Mouse (Mus musculus) urinary bladder, postnatal 25 days (tissue): ENCODE measurements around the gene Golga1.
"Not testable (repeated sequence)": the region's sequence is repeated elsewhere in the genome, so short reads cannot be mapped to it uniquely, and the experiment has no call there.

Source experiments
- DNase-seq: peaks from one replicate; pipeline ENCODE4 v3.0.0; 2022; ENCODE audit warnings: low spot score

Gene Golga1

DNA sequence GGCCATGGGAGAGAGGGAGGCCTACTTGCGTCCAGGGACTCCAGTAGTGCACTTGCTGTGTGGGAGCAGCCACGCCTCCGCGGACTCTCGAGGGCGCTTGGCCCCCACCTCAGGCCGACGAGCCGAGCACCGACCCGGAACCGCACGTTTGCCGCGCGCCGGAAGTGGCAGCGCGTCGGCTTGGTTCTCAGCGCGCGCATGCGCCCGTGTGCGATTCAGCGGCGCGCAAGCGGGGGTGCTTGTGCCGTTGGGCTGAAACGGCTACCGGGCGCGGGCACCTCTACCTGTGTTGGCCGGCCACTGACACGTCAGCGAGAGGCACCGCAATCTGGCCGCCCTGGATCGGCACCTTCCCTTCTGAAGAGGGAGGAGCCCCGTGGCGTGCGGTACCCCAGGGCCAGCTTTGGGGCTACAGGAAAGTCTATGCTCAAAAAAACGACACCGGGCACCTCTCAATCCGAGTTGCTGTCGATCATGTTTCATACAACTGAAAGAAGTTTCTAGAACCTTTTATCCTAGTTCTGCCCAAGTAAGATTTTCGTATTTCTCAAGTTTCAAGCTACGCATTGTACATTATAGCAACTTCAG is at the start of gene Golga1:
Gene Golga1, minus strand, starts transcription at position 142 of the 588 bp plus-strand sequence.
- DNase-seq, result peak; percentile 81

DNA sequence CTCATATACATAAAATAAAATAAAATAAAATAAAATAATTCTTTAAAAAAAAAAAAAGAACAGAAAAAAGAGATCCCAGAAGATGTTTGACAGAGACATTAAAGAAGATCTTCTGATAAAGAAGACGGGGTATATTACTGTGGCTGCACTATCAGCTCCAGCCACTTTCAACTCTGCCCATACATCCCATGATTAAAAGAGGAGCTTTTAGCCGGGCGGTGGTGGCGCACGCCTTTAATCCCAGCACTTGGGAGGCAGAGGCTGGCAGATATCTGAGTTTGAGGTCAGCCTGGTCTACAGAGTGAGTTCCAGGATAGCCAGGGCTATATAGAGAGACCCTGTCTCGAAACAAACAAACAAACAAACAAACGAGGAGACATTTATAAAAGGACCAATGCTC is 48.8 kb upstream of the Golga1 start:
- no peak for DNase-seq

DNA sequence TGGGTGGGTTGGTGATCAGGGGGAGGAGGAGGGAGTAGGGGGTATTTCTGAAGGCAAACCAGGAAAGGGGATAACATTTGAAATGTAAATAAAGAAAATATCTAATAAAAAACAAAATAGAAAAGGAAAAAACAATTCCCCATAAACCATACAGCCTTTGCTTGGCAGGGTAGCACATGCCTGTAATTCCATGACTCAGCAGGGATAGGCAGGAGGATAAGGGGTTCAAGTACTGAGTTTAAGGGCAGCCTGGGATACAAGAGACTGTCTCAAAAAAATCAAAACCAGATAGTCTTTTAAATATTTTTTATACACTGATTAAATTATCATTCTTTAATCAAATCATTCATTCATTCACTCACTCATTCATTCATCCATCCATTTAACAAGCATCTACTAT is 45.2 kb upstream of the Golga1 start:
- DNase-seq, result no peak

DNA sequence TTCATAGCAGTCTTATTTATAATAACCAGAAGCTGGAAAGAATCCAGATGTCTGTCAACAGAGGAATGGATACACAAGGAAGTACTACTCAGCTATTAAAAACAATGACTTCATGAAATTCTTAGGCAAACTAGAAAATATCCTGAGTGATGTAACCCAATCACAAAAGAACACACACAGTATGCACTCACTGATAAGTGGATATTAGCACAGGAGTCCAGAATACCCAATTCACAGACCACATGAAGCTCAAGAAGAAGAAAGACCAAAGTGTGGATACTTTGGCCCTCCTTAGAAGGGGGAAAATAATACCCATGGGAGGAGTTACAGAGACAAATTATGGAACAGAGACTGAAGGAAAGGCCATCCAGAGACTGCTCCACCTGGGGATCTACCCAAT is 44.4 kb upstream of the Golga1 start:
- DNase-seq, result not testable (repeated sequence)

DNA sequence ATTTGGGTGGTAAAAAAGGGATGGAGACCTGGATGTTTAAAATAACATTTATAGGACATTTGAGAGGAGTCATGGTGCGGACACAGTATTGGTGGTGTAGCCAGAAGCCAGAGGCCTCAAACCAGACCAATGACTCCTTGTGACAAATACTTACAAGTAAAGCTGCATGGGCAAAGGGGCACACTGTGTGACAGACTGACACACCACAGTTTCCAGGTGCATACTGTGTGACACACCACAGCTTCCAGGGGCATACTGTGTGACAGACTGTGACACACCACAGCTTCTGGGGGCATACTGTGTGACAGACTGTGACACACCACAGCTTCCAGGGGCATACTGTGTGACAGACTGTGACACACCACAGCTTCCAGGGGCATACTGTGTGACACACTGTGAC is 34.6 kb upstream of the Golga1 start:
- DNase-seq, result not testable (repeated sequence)

DNA sequence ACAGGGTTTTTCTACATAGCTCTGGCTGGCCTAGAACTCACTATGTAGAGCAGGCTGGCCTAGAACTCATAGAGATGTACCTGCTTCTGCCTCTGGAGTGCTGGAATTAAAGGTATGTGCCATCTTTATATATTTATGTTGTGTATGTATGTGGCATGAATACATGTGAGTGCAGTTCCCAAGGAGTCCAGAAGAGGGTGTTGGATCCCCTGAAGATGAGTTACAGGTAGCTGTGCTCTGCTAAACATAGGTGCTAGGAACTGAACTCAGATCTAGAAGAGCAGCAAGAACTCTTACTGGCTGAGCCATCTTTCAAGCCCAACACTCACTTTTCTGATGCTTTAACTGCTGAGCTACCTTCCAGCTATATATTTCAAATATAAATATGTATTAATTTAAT is 32.7 kb upstream of the Golga1 start:
- DNase-seq, result no peak

DNA sequence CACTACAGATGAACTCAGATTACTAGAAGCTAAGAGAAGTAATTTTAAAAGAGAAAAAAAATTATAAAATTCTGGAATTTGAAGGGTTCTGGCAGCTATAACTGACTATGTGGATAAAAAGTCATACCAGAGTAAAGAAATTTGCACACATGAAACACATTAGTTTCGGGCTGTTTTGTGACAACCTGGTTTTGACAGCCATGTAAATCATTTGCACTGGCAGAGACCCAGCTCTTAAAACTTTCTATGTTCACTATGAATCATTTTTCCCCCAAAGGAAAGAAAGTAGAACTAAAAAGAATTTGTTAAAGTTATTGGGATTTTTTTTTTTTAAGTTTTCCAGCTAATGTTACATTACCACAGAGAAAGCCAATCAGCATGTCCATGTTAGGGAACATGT is 26.6 kb upstream of the Golga1 start:
- no peak for DNase-seq

DNA sequence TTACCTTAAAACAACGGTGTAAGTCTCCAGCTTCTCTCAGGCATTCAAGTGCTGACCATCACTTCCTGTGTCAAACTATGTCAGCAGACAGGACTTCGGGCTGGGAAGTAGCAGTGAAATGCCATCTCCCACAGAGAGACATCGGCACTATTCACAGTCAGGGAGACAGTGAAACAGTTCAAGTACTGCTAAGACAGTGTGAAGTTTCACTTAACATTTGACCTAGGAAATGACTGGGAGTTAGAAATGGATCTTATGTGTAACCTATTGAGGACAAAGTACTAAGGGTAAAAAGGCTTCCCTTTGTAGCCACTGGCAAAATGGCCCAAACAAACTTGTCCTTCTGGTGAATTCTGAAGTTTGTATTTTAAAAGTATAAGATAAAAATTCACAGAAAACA is 17.4 kb upstream of the Golga1 start:
- no peak for DNase-seq

DNA sequence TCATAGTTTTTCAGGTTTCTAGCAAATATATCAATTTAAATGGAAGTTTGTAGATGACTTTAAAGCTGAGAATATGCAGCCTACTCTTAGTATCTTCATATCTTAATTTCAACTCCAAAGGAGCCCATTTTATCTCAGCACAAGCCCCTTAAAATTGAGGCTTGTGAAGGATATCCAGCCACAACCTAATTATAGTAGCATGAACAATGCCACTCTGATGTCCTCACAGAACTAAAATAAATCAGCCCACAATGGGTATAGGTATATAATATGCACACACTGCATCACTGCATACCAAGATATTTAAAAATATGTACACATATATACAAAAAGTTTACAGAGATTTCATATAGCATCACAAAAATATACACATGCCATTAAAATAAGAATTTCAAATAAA is 5.3 kb upstream of the Golga1 start:
- DNase-seq, result no peak

DNA sequence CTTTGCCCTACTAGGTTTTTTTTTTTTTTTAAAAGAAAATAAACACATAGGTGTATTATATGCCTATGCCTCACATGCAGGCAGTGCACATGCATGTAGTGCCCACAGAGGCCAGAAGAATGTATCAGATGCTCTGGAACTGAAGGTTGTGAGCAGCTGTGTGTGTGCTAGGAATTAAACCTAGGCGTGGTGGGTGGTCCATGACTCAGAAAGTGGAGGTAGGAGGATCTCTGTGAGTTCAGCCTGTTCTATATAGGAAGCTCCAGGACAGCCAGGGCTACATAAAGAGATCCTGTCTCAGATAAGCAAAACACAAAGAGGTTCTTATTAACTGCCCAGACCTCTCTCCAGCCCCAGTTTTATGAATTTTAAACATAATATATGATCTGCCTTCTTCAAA is 3.8 kb upstream of the Golga1 start:
- DNase-seq, result no peak

DNA sequence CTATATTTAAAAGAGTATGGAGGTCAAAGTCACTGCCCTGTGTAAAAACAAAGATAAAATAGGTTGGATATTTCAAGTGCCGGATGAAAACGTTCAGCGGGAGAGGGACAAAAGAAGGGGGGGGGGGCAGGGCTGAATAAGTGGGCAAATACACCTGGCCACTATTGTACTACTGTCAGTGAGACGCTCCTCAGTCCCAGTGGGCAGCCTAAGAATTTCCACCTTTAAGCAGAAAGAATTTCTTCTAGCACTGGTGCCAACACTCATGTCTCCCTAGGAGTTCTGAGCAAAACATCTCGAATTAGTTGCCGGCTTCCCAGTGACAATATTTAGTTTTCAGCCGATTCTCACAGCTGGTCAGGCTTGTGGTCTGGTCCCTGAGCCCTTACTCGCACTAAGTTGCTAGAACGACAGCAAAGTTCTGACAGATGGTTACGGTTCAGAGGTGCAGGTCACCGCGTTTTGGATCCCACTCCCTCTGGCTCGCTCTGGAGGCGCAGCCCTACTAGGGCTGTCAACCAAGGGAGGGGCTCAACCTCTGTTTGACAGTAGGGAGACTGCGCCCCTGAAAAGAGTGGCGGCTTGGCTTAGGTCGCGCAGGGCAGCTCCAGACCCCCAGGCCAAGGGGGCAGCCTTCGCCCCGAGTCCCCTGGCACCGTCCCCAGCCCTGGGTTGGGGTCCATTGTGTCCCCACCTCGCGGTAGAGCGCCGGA is 498 bp downstream of the Golga1 start:
- DNase-seq, result no peak

DNA sequence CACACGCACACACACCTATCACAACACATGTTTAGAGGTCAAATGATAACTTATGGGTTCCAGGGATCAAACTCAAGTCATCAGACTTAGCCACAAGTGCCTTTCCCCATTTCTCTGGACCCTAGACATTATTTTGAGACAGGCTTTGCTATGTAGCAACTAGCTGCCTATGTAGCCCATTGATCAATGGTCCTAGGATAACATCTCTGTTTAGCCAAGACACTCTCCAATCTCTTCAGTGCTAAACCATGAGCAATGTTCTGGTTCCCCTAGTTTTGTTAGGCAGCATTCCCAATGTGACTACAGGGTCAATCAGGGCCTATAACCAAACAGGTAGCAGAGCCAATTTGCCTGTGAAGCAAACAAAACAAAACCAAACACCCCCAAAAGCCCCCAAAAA is 16.8 kb downstream of the Golga1 start:
- no peak for DNase-seq

DNA sequence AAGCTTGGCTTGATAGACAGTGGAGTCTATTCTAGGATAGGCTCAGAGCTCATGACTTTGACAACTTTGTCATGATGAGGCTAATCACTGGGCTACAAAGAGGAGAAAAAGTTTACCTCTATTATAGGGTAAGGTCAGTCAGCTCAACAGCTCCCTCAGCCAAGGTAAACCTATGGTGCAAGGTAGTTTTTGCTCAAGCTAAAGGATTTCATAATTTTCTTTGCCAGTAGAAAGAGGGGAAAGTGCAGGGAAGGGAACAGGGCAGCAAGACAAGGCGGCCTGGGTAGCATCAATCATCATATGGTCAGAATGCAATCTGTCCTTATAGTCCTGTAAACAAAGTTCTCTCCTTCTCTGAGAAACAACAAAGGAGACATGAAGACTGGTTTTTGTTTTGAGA is 25.1 kb downstream of the Golga1 start:
- no peak for DNase-seq

DNA sequence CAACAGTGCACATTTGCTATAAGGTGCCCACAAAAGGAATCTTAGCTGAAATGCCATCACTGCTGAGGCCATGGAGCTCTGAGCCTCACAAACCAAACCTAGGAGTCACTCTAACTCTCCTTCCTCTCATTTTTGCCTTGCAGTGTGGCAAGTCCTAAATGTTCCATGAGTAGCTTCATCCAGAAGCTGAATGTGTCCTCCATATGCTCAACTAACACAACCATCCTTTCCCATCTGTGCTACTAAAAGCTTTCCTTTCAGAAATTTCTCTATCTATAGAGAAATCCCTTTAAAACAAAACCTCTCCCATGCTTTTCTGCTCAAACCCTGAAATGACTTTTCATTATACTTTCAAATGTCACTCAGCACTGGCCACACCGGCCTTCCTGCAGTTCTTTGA is 33.7 kb downstream of the Golga1 start:
- DNase-seq, result no peak

DNA sequence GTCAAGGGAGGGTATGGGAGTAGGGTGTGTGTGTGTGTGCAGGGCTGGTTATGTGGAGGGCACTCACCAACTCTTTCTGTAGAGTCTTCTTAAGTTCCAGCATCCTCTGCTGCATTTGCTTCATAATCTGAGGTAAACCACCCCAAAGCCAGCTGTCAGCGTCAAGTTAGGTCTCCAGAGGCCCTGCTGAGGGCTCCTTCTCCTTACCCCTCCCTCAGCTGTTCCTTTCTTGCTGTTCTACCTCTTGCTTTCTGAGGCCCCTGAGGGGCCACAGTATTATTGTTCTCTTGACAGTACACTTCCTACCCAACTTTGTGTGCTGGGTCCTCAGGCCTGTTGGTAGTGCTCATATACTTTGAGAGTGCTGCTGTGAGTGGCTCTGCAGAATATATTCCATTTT is 45.3 kb downstream of the Golga1 start:
- DNase-seq, result no peak

DNA sequence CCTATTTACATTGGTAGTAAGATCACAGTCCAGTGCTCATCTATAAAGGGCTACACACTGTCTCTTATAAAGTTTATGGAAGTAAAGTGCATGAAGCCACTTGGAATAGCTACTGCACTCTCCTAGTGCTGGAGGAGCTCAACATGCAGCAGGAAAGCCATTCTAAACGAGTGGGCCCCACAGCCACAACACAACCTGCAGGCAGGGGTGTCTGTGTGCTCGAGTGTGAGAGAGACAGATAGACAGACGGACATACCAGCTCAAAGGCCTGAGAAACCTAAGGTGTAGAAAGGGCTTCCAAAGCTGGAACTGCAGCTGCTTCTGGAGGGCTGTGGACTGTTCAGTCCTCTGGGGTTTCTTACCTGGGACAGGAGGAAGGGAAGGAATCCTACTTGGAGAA is 48.8 kb downstream of the Golga1 start:
- no peak for DNase-seq

DNA sequence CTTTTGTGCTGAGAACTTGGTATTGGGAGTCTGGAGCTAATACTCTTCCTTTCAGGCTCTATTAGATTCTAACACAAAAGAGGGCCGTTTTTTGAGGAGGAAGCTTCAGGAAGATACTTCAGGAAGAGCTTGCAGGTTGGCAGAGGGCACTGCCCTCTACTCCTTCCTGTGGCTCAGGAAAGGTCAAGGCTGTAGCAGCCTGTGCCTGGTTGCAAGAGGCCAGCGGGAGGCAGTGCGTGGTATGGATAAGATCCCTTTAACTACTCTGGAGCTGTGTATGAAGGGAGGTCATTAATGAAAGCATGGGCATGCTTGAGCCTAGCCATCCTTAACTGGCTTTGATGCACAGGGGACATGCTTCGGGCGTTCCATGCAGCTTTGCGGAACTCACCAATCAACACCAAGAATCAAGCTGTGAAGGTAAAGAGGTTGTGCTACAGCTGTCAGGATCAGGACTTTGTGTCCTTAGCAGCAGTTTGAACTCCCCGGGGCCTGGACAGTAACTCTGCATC is 52.5 kb downstream of the Golga1 start:
- DNase-seq, result no peak

DNA sequence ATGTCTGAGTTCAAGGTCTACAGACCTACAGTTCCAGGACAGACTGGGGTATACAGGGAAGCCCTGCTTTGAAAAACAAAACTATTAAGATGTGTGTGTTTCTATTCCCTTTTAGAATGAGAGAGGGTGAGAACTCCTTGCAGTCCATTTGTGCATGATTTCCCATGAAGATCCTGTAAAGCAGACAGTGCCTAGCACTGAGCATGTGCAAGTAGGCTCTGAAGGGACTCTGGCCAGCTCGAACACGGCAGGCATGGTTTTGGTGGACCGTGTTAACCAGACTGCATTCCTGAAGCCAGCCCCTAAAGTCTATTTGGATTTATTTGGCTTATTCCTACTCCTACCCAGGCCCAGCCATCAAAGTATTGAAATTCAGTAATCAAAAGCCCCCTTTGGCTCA is 53.4 kb downstream of the Golga1 start:
- DNase-seq, result no peak

DNA sequence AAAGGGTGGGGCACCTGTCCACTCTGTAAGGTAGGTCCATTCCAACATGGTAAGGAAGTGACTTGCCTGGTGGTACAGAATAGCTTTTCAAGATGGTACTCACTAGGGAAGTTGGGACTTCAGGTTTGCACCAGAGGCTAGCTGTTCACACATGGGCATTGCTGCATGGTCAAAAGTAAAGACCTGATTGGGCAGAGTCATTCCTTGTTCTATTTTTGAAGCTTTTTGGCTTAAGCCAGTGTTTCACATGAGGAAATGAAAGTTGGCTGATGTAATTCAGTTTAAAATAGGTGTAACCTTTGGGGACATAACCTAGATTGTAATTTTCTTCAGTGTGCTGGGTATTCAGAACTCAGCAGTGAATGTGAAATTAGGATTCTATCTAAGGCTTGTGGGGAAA is 54.1 kb downstream of the Golga1 start:
- no peak for DNase-seq

DNA sequence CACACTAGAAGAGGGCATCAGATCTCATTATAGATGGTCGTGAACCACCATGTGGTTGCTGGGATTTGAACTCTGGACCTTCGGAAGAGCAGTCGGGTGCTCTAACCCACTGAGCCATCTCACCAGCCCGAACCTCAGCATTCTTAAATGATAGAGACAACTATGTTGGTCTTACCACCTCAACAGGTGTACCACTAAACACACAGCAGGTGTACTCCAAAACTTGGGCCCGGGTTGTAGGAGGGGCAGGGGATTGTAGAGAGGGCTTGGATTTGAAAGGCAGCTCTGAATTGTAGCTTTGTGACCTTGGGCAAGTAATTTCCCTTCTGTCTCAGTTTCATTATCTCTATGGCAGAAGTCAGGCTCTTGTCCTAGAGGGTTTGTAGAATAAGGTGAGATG is 55.2 kb downstream of the Golga1 start:
- DNase-seq, result not testable (repeated sequence)

DNA sequence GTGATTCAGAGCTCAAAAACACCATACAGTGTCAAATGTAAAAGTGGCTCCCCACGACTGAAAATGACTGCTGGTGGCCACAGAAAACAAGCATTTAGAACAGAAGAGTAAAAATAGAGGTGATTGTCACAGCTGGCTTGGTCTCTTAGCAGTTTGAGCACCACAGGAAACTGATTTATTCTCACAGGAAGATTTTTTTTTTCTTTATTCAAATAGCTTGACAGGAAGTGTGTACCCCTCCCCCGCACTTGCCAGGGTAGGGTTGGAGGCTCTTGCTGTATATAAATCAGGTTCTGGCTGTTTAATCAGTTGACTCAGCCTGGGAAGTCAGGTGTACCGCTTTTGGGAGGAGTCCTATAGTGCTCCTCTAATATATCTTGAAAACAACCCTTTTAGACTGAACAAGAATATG is 56.4 kb downstream of the Golga1 start:
- DNase-seq, result no peak

DNA sequence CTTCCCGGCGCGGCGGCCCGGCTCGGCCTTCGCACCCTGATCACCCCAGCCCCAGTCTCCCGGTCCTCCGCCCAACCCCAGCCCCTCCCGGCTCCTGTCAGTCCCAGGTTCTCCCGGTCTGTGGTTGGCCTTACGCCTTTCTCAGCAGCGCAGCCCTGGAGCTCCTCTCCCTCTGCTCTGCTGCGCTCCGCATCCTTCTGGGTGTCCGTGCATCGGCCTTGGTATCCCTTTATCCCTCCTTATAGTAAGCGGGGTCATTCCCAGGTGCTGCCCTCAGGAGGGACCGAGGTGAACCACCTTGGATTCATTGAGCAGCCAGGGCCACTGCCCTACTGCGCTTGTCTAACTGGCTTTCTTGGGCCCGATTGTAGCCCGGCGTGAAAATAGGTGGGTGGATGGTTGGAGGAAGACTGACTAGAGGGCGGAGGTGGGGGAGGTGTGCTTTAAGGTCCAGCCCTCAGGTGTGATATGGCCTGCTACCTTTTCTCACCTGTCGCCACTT is 56.9 kb downstream of the Golga1 start:
- DNase-seq, result no peak

DNA sequence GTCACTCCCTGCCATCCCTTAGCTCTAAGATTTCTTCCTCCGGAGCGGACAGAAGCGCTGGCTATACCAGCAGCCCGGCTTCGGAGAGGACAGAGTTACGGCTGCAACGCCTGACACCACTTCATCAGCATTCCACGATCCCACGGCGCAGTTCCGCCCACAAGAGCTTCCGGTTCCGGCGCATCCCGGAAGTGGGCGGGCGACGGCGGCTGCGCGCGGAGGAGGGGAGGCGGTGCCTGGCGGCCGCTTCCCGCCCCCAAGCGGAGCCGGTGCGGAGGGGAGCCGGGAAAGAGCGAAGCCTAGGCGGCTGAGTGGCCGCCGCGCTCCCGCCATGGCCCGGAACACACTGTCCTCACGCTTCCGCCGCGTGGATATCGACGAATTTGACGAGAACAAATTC is 57.5 kb downstream of the Golga1 start:
- DNase-seq, result peak; percentile 94
